Mouse (Mus musculus) brown adipose tissue, adult 24 weeks (tissue): ENCODE measurements around the gene Hrh2. TPM values are rescaled to one million over a fixed set of nuclear protein-coding genes. Genes with fewer than 3 reads are reported as not detected.
A peak's percentile ranks its signal among the peaks of the same experiment; 100 is the strongest.

Source experiments
- H3K27ac ChIP-seq: fragments of 200-500 bp; replicated peaks from 2 replicates; pipeline ENCODE4 v1.5.1; 2012; ENCODE audit warnings: low read depth, mild to moderate bottlenecking, low read length
- H3K4me1 ChIP-seq: fragments of 200-500 bp; 2 replicates; pipeline ENCODE4 v1.6.1; 2012; ENCODE audit warnings: low read length, mixed read lengths; ENCODE audit not compliant: control insufficient read depth, insufficient read depth, insufficient read length
- H3K4me3 ChIP-seq: fragments of 200-500 bp; 2 replicates; pipeline ENCODE4 v1.5.1; 2012; ENCODE audit warnings: low read depth, mild to moderate bottlenecking, low read length, moderate library complexity; ENCODE audit not compliant: insufficient read depth
- polyA plus RNA-seq: library from polyadenylated mRNA; stranded (reverse); fragments of >200 nt; gene quantifications from 2 replicates; pipeline ENCODE4 v1.2.4, GENCODE M21; 2012; ENCODE audit not compliant: missing spikeins, insufficient read depth, insufficient read length

Gene Hrh2
- polyA plus RNA-seq, 1 experiment = 0.87 TPM

GRCm38 (mm10) chr13:54218341-54218740, 26.4 kb downstream of the Hrh2 start:
- Histone ChIP-seq H3K4me3 (no peak overlapping the region), H3K4me1 (0 out of 2 replicates have a peak, but pooled peaks cover 8% of the 10 kb centered on the region), H3K27ac (no peak overlapping the region)

- no peak overlapping the region for H3K4me3 ChIP-seq
- no peak overlapping the region for H3K27ac ChIP-seq
- 0 out of 2 replicates have a peak, but pooled peaks cover 2% of the 10 kb centered on the region for H3K4me1 ChIP-seq
Observed at GRCm38 (mm10) chr13:54221631-54222179, 29.8 kb downstream of the Hrh2 start.

GRCm38 (mm10) chr13:54222921-54223769, 31.2 kb downstream of the Hrh2 start:
- Histone ChIP-seq H3K4me1 (0 out of 2 replicates have a peak, but pooled peaks cover 2% of the 10 kb centered on the region), H3K27ac (0 out of 2 replicates have a peak overlapping the region, but pooled peaks have one; percentile 1), H3K4me3 (no peak overlapping the region)

- H3K4me1 ChIP-seq = peaks cover 3% of the 10 kb centered on the region; the same call in 1 of the 2 replicates
- H3K27ac ChIP-seq = 0 out of 2 replicates have a peak overlapping the region, but pooled peaks have one; percentile 37
- H3K4me3 ChIP-seq = no peak overlapping the region
Observed at GRCm38 (mm10) chr13:54227916-54228483, 36.1 kb downstream of the Hrh2 start.

GRCm38 (mm10) chr13:54230081-54230480, 38.2 kb downstream of the Hrh2 start:
- peaks cover 3% of the 10 kb centered on the region; the same call in 1 of the 2 replicates for H3K4me1 ChIP-seq
- no peak overlapping the region for H3K4me3 ChIP-seq
- H3K27ac ChIP-seq = no peak overlapping the region

GRCm38 (mm10) chr13:54231868-54232267, 39.9 kb downstream of the Hrh2 start:
- Histone ChIP-seq H3K27ac (no peak overlapping the region), H3K4me1 (peaks cover 3% of the 10 kb centered on the region; the same call in 1 of the 2 replicates), H3K4me3 (no peak overlapping the region)

- peaks cover 13% of the 10 kb centered on the region for H3K4me1 ChIP-seq
- no peak overlapping the region for H3K4me3 ChIP-seq
- H3K27ac ChIP-seq = 0 out of 2 replicates have a peak overlapping the region, but pooled peaks have one; percentile 5
Observed at GRCm38 (mm10) chr13:54237512-54237911, 45.6 kb downstream of the Hrh2 start.

- Histone ChIP-seq H3K27ac (peak overlapping the region; percentile 62), H3K4me1 (peaks cover 13% of the 10 kb centered on the region), H3K4me3 (no peak overlapping the region)
Observed at GRCm38 (mm10) chr13:54238585-54239323, 46.8 kb downstream of the Hrh2 start.

- Histone ChIP-seq H3K4me3 (no peak overlapping the region), H3K4me1 (peaks cover 8% of the 10 kb centered on the region), H3K27ac (no peak overlapping the region)
Observed at GRCm38 (mm10) chr13:54242380-54242779, 50.5 kb downstream of the Hrh2 start.

GRCm38 (mm10) chr13:54245204-54245603, 53.3 kb downstream of the Hrh2 start:
- no peak overlapping the region for H3K27ac ChIP-seq
- no peaks in the 10 kb centered on the region; the same call in 1 of the 2 replicates for H3K4me1 ChIP-seq
- H3K4me3 ChIP-seq = no peak overlapping the region

- Histone ChIP-seq H3K4me1 (no peaks in the 10 kb centered on the region; the same call in 1 of the 2 replicates), H3K27ac (no peak overlapping the region), H3K4me3 (no peak overlapping the region)
Observed at GRCm38 (mm10) chr13:54247545-54247944, 55.6 kb downstream of the Hrh2 start.

- H3K27ac ChIP-seq = no peak overlapping the region
- H3K4me1 ChIP-seq = no peaks in the 10 kb centered on the region; the same call in 1 of the 2 replicates
- H3K4me3 ChIP-seq = no peak overlapping the region
Observed at GRCm38 (mm10) chr13:54248436-54248995, 56.6 kb downstream of the Hrh2 start.

GRCm38 (mm10) chr13:54249007-54249406, 57.1 kb downstream of the Hrh2 start:
- no peaks in the 10 kb centered on the region; the same call in 1 of the 2 replicates for H3K4me1 ChIP-seq
- no peak overlapping the region for H3K27ac ChIP-seq

GRCm38 (mm10) chr13:54250346-54250745, 58.4 kb downstream of the Hrh2 start:
- Histone ChIP-seq H3K4me1 (no peaks in the 10 kb centered on the region; the same call in 1 of the 2 replicates), H3K4me3 (no peak overlapping the region), H3K27ac (no peak overlapping the region)

More at GRCm38 (mm10) chr13:54249007-54249406, 57.1 kb downstream of the Hrh2 start:
- H3K4me3 ChIP-seq = no peak overlapping the region
